19 mouse cellular contexts compared by ENCODE assay signal in genomic region chr7:100010711-100011110, GRCm38 (mm10). TPM values are rescaled to one million over a fixed set of nuclear protein-coding genes. Genes with fewer than 3 reads are reported as not detected.
DNase-seq lines count a peak whose midpoint lies in the region; ATAC-seq lines count a peak whose summit lies in the region.
"Had no signal": no experiment of that assay in that cellular context is flagged by ENCODE, and none has a peak within 500 bp of the region (broad histone marks: within the 10 kb centered on the region; RNA-seq: fewer than 3 reads in every experiment).

No protein-coding gene starts in this region.

- no peaks in the 10 kb centered on the region for H3K9me3 ChIP-seq in forebrain, embryonic 10.5 days
- no peaks in the 10 kb centered on the region for H3K9me3 ChIP-seq in forebrain, embryonic 12.5 days
- no peaks in the 10 kb centered on the region for H3K9me3 ChIP-seq in kidney, embryonic 16.5 days (ENCODE audit: low read length)
- H3K9me3 ChIP-seq: heart, embryonic 13.5 days; limb, embryonic 12.5 days; midbrain, embryonic 10.5 days had no signal

- H3K4me2 ChIP-seq in forebrain, embryonic 12.5 days = no peak overlapping the region
- H3K4me2 ChIP-seq in kidney, embryonic 16.5 days (replicated peaks; ENCODE audit: low read depth, low read length) = no peak overlapping the region
- H3K4me2 ChIP-seq: heart, embryonic 13.5 days; limb, embryonic 12.5 days had no signal

- 0 out of 2 replicates have a peak overlapping the region, but pooled peaks have one; percentile 22 for H3K27ac ChIP-seq in forebrain, embryonic 10.5 days
- no peak overlapping the region for H3K27ac ChIP-seq in forebrain, embryonic 12.5 days
- H3K27ac ChIP-seq in kidney, embryonic 16.5 days (ENCODE audit: low read length) = no peak overlapping the region
- H3K27ac ChIP-seq: heart, embryonic 13.5 days; layer of hippocampus, adult 2 months; limb, embryonic 12.5 days; midbrain, embryonic 10.5 days had no signal

- 55% methylated on average over 5 of the region's 5 CpGs for WGBS in forebrain, embryonic 10.5 days
- 51% methylated on average over 5 of the region's 5 CpGs for WGBS in forebrain, embryonic 12.5 days
- 25% methylated on average over 5 of the region's 5 CpGs for WGBS in kidney, embryonic 16.5 days

- ATAC-seq in forebrain, embryonic 12.5 days (ENCODE audit: low FRiP score) = no peak
- no peak for ATAC-seq in kidney, embryonic 16.5 days (ENCODE audit: low FRiP score, low TSS enrichment)
- ATAC-seq: forebrain, postnatal 0 days had no signal

- no peaks in the 10 kb centered on the region for H3K36me3 ChIP-seq in forebrain, embryonic 10.5 days (replicated peaks)
- H3K36me3 ChIP-seq in forebrain, embryonic 12.5 days (replicated peaks) = no peaks in the 10 kb centered on the region
- no peaks in the 10 kb centered on the region for H3K36me3 ChIP-seq in kidney, embryonic 16.5 days (ENCODE audit: insufficient read depth, low read length)
- H3K36me3 ChIP-seq: heart, embryonic 13.5 days; limb, embryonic 12.5 days; midbrain, embryonic 10.5 days had no signal

- H3K27me3 ChIP-seq in forebrain, embryonic 10.5 days (ENCODE audit: poor library complexity, severe bottlenecking) = peaks cover 51% of the 10 kb centered on the region
- H3K27me3 ChIP-seq in forebrain, embryonic 12.5 days = peaks cover 51% of the 10 kb centered on the region
- H3K27me3 ChIP-seq in kidney, embryonic 16.5 days (ENCODE audit: insufficient read depth, low read length) = peaks cover 43% of the 10 kb centered on the region

- H3K4me3 ChIP-seq in forebrain, embryonic 10.5 days = no peak overlapping the region
- H3K4me3 ChIP-seq in forebrain, embryonic 12.5 days (replicated peaks) = no peak overlapping the region
- H3K4me3 ChIP-seq in kidney, embryonic 16.5 days (ENCODE audit: low read length) = no peak overlapping the region
- H3K4me3 ChIP-seq: erythroblast, embryonic 14.5 days; heart, embryonic 13.5 days; layer of hippocampus, adult 2 months; limb, embryonic 12.5 days; midbrain, embryonic 10.5 days had no signal

- peaks cover 46% of the 10 kb centered on the region for H3K4me1 ChIP-seq in forebrain, embryonic 10.5 days
- H3K4me1 ChIP-seq in forebrain, embryonic 12.5 days = peaks cover 10% of the 10 kb centered on the region
- peaks cover 18% of the 10 kb centered on the region; the same call in 1 of the 2 replicates for H3K4me1 ChIP-seq in kidney, embryonic 16.5 days (ENCODE audit: insufficient read depth, low read length)

- H3K9ac ChIP-seq in forebrain, embryonic 12.5 days = no peak overlapping the region
- H3K9ac ChIP-seq in kidney, embryonic 16.5 days (replicated peaks; ENCODE audit: low read length) = no peak overlapping the region
- H3K9ac ChIP-seq: forebrain, postnatal 0 days; heart, embryonic 13.5 days; limb, embryonic 12.5 days had no signal

- no peak for DNase-seq in forebrain, embryonic 10.5 days (ENCODE audit: extremely low spot score, low spot score)
- peak; percentile 75 for DNase-seq in kidney, adult 11 months
- peak; percentile 36 for DNase-seq in testis, postnatal 14 days (ENCODE audit: low spot score)
- DNase-seq in testis, postnatal 10 days (ENCODE audit: low spot score) = no peak
- DNase-seq in yolk sac, embryonic 10.5 days (ENCODE audit: low spot score) = peak; percentile 63
- DNase-seq in spleen, adult 18-20 months = no peak
- DNase-seq: cerebellum, adult 9-11 months; forebrain, postnatal 0 days; heart, postnatal 4 days; lung, adult 2 months; lung, postnatal 4 days; right cerebral cortex, adult 18-20 months had no signal

RNA-seq across cellular contexts. Expression of gene Chrdl2, which starts 4.7 kb away (rescaled TPM):
- 0.41 and 0.48 TPM in 2 replicates for polyA plus RNA-seq in forebrain, embryonic 10.5 days (2016; fragmentation: Nextera tagmentation; extraction: Ambion mirVana)
- polyA plus RNA-seq in forebrain, embryonic 12.5 days (2016; fragmentation: Nextera tagmentation; extraction: Ambion mirVana) = 0.13 and 0.20 TPM in 2 replicates
- polyA plus RNA-seq in kidney, embryonic 16.5 days (2015; fragmentation: Nextera tagmentation; extraction: Ambion mirVana) = 0.90 and 0.95 TPM in 2 replicates
- polyA plus RNA-seq: erythroblast, embryonic 14.5 days had no signal

RNA-seq across cellular contexts. Expression of gene Rnf169, which starts 30.5 kb away (rescaled TPM):
- polyA plus RNA-seq in forebrain, embryonic 10.5 days (2016; fragmentation: Nextera tagmentation; extraction: Ambion mirVana) = 4.1 and 4.2 TPM in 2 replicates
- 6.0 and 7.1 TPM in 2 replicates for polyA plus RNA-seq in forebrain, embryonic 12.5 days (2016; fragmentation: Nextera tagmentation; extraction: Ambion mirVana)
- 5.6 and 6.1 TPM in 2 replicates for polyA plus RNA-seq in kidney, embryonic 16.5 days (2015; fragmentation: Nextera tagmentation; extraction: Ambion mirVana)

Comparison
In these comparisons a context has a peak if more than half of its experiments do, and no peak if none do; other contexts are left out.
1. DNase-seq: peak in kidney, adult 11 months (single experiment), testis, postnatal 14 days (single experiment) and yolk sac, embryonic 10.5 days (single experiment); none in forebrain, embryonic 10.5 days (single experiment), testis, postnatal 10 days (single experiment) and spleen, adult 18-20 months (0 of 2).